1 mouse cellular context compared by ENCODE assay signal in genomic region chr11:69997070-69997509, GRCm38 (mm10).
TF ChIP-seq lines count a peak whose summit lies in the region.

No protein-coding gene starts in this region.

TF ChIP-seq in C2C12, 6 proteins besides CTCF, POLR2A, EP300 and RAD21 (continued from another document):
- TF ChIP-seq CEBPB (IDR thresholded peaks at IDR 0.05; ENCODE audit: low read depth) (no peak), FOSL1 (IDR thresholded peaks at IDR 0.05; ENCODE audit: insufficient read depth, low read length, poor library complexity, severe bottlenecking) (no peak), MYOG (IDR thresholded peaks at IDR 0.05; ENCODE audit: control insufficient read depth, extremely low read depth, insufficient read length) (no peak), MYOD1 (IDR thresholded peaks at IDR 0.05; ENCODE audit: control insufficient read depth, insufficient read length, low read depth) (no peak)
TF ChIP-seq in C2C12: peak in this region for 0.
